Mouse (Mus musculus): ENCODE data around the gene Aqp8.

GRCm38 (mm10) chr7:123442079-123442478 lies 20.0 kb upstream of the Aqp8 start:
- TF ChIP-seq CTCF (conservative IDR thresholded peaks at IDR 0.05; ENCODE audit: low read length) (no peak), POU5F1 (IDR thresholded peaks at IDR 0.05; ENCODE audit: borderline replicate concordance, low read length) (no peak), NANOG (IDR thresholded peaks at IDR 0.05; ENCODE audit: borderline replicate concordance, low read length) (no peak)

Measured in E14TG2a.4 (cell line).